Mouse (Mus musculus) liver (tissue): ENCODE results near the gene Pknox2.
A peak's percentile ranks its signal among the peaks of the same experiment; 100 is the strongest.

Experiments
- DNase-seq: peaks from one replicate; pipeline ENCODE4 v3.0.0-alpha.2; 2020; ENCODE audit warnings: mixed read lengths

The Pknox2 gene

DNA sequence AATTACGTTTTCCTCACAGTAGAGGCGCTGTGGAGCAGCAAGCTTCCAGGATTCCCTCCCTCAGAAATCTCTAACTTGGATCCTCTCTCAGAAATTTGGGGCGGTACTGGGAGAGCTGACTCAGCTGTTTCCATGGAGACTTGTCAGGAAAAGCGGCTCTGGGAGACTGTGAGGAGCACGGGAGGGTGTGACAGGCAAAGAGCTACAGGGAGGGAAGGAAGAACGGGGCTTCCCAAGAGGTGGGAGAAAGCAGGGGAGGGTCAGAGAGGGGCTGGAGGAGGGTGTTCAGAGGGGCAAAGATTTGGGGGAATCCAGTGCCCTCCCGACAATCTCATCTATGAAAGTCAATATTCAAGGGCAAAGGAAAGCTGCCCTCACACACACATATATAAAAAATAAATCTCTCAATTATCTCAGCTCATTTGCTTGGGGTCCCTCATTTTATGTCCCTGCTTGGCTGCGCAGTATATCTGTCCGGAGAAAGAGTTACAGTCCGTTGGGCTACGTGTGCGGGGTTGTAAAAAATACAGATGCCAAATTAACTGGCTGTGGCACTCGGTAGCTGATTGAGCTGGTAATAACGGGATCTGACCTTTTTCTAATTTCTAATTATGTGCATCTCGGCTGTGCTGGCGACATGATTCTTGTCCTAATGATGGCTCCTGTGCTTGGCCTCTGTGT lies 213.3 kb downstream of the Pknox2 start:
- DNase-seq: peak; percentile 31

GRCm38 (mm10) chr9:36932950-36933812 lies 214.0 kb downstream of the Pknox2 start:
- no peak for DNase-seq

DNA sequence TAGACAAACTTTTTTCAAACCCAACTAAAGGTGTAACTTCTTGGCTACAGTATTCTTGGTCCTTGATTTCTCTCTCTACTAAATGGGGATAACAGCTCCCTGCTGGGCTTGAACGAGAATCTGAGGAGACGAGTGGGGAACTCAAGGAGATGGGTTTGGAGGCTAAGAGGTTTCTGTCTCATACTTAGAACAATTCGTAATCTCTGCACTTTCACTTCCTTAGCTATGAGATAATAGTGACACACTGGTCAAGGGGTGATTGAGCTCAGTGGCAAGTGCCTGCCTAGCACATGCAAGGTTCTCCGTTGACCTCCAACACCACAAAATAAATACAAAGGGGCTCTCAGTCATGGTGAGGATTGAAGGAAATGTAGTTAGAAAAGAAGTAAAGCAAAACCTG lies 215.6 kb downstream of the Pknox2 start:
- no peak for DNase-seq

DNA sequence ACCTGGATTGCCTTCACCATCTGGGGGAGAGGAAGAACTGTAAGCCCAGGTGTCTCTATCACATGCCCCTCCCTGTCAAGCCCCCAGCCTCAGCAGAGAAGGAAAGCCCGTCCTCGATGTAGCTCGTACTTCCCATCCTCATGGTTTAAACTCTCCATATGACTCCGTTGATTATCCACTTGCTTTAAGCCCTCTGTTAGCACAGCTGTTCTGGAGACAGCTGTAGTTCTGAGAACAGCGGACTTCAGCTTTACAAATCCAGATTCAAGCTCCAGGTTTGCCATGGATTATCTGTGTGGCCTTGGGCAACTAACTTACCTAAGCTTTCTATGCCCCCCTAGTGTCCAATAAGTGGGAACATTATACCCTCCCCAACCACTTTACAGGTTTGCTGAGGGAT lies 223.5 kb downstream of the Pknox2 start:
- no peak for DNase-seq

GRCm38 (mm10) chr9:36921718-36922415 lies 225.3 kb downstream of the Pknox2 start:
- DNase-seq: no peak

DNA sequence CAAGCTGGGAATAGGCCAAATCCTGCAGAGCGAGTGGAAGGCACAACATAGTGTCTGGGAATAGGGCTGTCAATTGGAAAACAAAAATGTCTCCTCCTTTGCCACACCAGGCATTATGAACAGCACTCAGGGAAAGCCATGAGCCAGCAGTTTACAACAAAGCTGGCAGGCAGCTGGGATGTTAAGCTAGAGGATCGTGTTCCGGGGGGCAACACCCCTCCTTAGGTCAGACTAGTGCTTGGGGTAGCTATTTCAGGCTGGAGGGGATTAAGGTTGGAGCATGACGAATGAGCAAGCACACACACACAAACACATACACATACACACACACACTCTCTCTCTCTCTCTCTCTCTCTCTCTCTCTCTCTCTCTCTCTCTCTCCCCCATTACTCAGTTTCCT lies 227.7 kb downstream of the Pknox2 start:
- no peak for DNase-seq

DNA sequence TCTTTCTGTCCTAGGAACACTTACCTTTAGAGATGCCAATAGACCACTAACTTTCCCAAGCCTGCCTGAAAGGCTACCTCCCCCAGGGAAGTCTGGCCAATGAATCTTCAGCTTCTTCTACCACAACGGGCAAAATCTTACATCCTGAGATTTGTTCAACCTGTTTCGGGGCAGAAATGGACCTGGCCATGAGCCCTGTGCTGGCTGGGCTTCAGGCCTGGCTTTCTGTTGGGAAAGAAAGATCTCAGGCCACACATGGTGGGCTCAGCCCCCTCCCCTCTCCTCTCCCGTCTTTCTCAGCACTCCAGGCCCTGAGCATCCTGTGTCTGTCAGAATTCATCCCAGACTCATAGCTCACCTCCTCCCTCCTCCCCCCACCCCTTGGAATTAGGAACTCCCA lies 228.6 kb downstream of the Pknox2 start:
- no peak for DNase-seq

GRCm38 (mm10) chr9:36916915-36917314 lies 230.3 kb downstream of the Pknox2 start:
- DNase-seq: peak; percentile 12

DNA sequence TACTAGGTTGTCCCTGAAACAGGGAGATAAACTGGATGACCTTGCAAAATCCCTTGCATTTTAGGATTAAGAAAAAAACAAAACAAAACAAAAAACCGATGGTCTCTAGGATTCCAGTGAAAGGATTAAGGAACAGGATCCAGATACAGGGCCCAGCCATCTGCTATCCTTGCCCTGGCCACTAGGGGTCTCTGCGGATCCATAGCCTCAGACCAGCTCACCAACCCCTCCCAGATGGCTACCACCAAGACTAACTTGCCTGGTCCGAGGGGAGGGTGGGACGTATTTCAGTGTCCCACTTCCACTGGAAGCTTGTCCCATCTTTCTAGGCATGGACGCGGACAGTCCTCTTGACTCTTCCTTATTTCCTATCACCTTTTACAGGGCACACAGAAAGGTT lies 230.8 kb downstream of the Pknox2 start:
- DNase-seq: peak; percentile 60

DNA sequence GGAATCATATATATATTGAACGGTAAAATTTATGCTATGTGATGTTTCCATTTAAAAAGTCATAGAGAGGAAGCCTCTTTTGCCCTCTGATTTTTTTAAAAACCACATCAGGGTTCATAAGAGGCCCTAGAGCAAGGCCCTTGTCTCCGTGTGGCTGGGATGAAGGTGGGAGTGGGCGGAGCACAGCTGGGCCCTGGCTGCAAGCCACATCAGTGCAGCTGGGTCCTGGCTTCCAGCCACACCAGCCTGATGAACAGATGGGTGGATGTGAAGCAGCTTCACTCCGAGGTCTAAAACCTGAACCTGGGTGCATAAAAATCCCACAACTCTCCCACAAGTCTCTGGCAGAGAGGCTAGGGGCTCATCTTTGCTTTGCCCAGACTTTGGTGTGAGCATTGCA lies 241.8 kb downstream of the Pknox2 start:
- peak; percentile 12 for DNase-seq

GRCm38 (mm10) chr9:36900464-36900863 lies 246.7 kb downstream of the Pknox2 start:
- no peak for DNase-seq

GRCm38 (mm10) chr9:36898560-36898959 lies 248.6 kb downstream of the Pknox2 start:
- DNase-seq: no peak

GRCm38 (mm10) chr9:36895009-36895693 lies 252.1 kb downstream of the Pknox2 start:
- peak; percentile 23 for DNase-seq

- DNase-seq: no peak
Observed at GRCm38 (mm10) chr9:36894242-36894641, 253.0 kb downstream of the Pknox2 start.

DNA sequence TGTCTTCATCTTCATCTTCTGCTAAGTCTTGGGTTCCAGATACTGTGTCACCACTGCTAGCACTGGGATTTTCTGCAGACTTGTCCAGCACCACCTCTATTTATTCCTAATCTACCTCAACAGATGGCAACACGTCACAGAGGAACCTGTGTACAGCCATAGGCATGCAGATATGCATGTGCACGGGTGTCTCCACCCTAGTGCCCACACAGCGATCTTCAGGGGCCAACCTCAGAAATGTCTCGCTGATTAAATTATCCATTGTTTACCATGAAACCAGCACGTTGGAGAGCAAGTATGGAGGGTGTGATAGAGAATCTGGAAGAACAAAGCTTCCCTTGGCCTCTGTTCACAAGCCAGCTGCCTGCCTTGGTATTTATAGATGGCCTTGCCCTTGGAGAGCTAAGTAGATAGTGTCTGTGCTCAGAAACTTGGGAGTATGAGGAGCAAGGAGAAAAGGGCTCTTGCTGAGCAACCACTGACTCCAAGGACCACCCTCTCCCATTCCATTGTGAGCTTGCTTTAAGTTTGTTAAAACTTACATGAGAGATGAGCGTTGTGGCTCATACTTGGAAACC lies 253.7 kb downstream of the Pknox2 start:
- DNase-seq: no peak

- DNase-seq: peak; percentile 41
Observed at GRCm38 (mm10) chr9:36890552-36890951, 256.7 kb downstream of the Pknox2 start.

GRCm38 (mm10) chr9:36885237-36885636 lies 262.0 kb downstream of the Pknox2 start:
- peak; percentile 6 for DNase-seq

DNA sequence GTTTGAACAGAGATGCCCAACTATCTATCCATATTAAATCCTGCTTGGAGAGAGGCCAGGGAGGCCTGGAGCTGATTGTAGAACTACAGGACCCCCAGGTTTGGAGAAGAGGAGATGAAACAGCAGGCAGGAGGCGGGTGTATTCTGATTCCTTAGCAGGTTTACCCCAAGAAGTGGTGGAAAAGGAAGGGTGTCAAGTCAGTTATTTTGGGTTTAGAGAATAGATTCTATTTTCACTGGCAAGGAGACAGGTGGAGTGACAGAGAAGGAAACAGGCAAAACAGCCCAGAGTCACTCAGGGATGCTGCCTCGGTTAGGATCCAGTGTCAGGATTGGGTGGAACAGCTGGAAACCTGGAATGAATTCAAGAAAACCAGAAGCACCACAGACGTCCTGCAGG lies 263.6 kb downstream of the Pknox2 start:
- DNase-seq: no peak

DNA sequence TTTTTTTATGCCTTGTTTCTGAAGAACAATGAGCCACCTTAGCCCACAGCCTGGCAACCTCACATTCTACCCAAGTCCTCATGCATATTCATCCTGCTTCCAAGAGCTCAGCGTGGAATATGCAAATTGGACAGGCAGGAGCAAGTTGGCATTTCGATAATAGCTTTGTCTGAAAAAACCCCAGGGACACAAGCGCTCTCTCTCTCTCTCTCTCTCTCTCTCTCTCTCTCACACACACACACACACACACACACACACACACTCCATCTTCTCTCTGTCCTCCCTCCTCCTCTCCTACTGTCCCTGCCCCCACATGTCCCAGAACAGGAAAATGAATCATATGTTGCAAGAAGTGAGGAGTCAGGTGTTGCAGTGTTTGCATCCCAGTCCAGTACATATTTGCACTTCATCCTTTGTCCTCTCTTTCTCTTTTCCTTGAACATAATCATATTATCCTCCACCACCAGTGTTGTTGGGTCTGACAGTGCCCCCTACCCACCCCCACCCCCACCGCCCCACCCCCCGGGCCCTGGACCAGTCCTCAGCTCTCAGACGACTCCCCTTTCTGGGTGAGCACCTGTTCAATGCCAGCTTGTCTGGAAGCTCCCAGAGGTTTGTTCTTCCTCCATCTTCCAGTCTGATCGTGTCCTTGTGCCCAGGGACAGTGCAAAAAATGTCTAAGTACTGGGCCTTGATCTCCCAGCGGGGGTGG lies 265.0 kb downstream of the Pknox2 start:
- DNase-seq: no peak

DNA sequence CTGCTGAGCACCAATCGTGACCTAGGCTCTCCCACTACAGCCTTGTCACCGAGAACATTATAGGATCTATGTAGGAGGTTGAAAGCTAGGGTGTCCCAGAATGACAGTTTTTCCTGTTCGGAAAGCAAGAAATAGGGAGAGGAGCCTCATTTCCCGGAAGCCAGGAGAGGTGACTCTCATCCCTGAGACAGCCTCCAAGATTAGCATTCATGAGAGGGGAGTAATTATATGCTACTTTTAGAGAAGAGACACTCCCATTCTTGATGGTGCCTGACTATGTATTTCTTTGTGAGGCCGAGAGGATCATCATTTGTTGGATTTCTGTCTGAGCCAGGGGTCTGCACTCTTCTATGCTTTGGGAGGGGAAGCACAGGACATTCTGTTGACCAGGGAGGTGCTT lies 265.6 kb downstream of the Pknox2 start:
- no peak for DNase-seq

DNA sequence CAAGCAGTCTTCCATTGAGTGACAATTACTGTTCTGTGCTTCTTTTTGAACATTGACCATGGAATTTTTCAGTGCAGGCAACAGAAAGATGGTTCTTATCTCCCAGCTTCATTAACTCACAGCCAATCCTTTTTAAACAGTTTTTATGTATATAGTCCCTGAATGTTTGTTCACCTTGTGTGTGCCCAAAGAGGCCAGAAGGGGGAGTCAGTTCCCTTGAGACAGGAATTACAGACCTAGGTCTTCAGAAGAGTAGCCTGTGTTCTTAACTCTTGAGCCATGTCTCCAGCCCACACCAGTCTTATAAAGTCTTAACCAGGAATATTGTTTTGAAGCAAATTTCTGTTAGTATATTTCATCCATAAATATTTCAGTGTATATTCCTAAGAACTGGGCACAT lies 270.4 kb downstream of the Pknox2 start:
- DNase-seq: no peak

DNA sequence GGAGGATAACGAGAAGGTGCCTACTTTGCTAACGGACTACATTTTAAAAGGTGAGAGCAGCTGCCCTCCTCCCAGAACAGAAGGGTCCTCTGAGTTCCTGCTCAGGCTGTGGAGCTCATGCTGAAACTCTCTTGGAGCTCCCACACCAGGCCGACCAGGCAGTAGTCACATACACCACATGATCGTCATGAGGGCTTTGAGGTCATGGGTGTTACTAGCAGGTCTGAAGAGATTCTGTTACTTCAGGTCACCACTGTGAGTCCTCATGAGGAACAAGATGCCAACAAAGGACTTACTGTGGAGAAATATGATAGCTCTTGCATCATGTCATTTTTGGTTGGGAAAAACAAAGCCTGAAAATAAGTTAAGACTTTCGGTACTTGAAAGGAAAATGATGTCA lies 270.9 kb downstream of the Pknox2 start:
- no peak for DNase-seq
